Mouse (Mus musculus): ENCODE measurements around the gene Fgfr2. TPM values are rescaled to one million over a fixed set of nuclear protein-coding genes. Genes with fewer than 3 reads are reported as not detected.

The Fgfr2 gene
- total and polyA plus RNA-seq, 2 experiments from 2014 or later, result 12.1 to 32.6 TPM

GRCm38 (mm10) chr7:132722401-132723370 lies 400.5 kb downstream of the Fgfr2 start:
- Histone ChIP-seq H3K9ac (replicated peaks; ENCODE audit: low read length, poor library complexity, severe bottlenecking) (no peak overlapping the region), H3K27me3 (ENCODE audit: insufficient read depth, low read length) (no peaks in the 10 kb centered on the region), H3K9me3 (ENCODE audit: low read length) (no peaks in the 10 kb centered on the region), H3K4me3 (ENCODE audit: low read depth, low read length) (no peak overlapping the region), H3K4me1 (ENCODE audit: insufficient read depth, low read length) (no peaks in the 10 kb centered on the region), H3K27ac (ENCODE audit: low read depth, low read length) (no peak overlapping the region), H3K36me3 (ENCODE audit: insufficient read depth, low read length) (no peaks in the 10 kb centered on the region), H3K4me2 (ENCODE audit: low read depth, low read length, poor library complexity, severe bottlenecking) (no peak overlapping the region)
- WGBS, result 92% methylated on average over 12 of the region's 12 CpGs
- TF ChIP-seq CTCF (IDR thresholded peaks at IDR 0.05), result no peak
- no peak for DNase-seq (ENCODE audit: low spot score)
- no peak for ATAC-seq (ENCODE audit: low FRiP score)

GRCm38 (mm10) chr7:132720562-132720961 lies 402.6 kb downstream of the Fgfr2 start:
- no peaks in the 10 kb centered on the region for H3K4me1 ChIP-seq (ENCODE audit: insufficient read depth, low read length)
- peak; percentile 53 for DNase-seq (ENCODE audit: low spot score)
- H3K27ac ChIP-seq (ENCODE audit: low read depth, low read length), result no peak overlapping the region
- no peak overlapping the region for H3K4me2 ChIP-seq (ENCODE audit: low read depth, low read length, poor library complexity, severe bottlenecking)
- WGBS, result 67% methylated on average over 8 of the region's 8 CpGs
- no peaks in the 10 kb centered on the region for H3K9me3 ChIP-seq (ENCODE audit: low read length)
- no peak for TF ChIP-seq CTCF (IDR thresholded peaks at IDR 0.05)
- peak; percentile 25; the same call in 1 of the 2 replicates for ATAC-seq (ENCODE audit: low FRiP score)
- no peak overlapping the region for H3K9ac ChIP-seq (replicated peaks; ENCODE audit: low read length, poor library complexity, severe bottlenecking)
- H3K4me3 ChIP-seq (ENCODE audit: low read depth, low read length), result no peak overlapping the region
- H3K27me3 ChIP-seq (ENCODE audit: insufficient read depth, low read length), result no peaks in the 10 kb centered on the region
- H3K36me3 ChIP-seq (ENCODE audit: insufficient read depth, low read length), result no peaks in the 10 kb centered on the region

- no peak for DNase-seq (ENCODE audit: low spot score)
- ATAC-seq (ENCODE audit: low FRiP score), result no peak
- Histone ChIP-seq H3K27ac (ENCODE audit: low read depth, low read length) (no peak overlapping the region), H3K36me3 (ENCODE audit: insufficient read depth, low read length) (no peaks in the 10 kb centered on the region), H3K27me3 (ENCODE audit: insufficient read depth, low read length) (no peaks in the 10 kb centered on the region), H3K9ac (replicated peaks; ENCODE audit: low read length, poor library complexity, severe bottlenecking) (no peak overlapping the region), H3K4me3 (ENCODE audit: low read depth, low read length) (no peak overlapping the region), H3K4me2 (ENCODE audit: low read depth, low read length, poor library complexity, severe bottlenecking) (no peak overlapping the region), H3K4me1 (ENCODE audit: insufficient read depth, low read length) (peaks cover 5% of the 10 kb centered on the region), H3K9me3 (ENCODE audit: low read length) (no peaks in the 10 kb centered on the region)
- WGBS, result 89% methylated on average over 4 of the region's 4 CpGs
- TF ChIP-seq CTCF (IDR thresholded peaks at IDR 0.05), result no peak
Observed at GRCm38 (mm10) chr7:132719570-132719969, 403.6 kb downstream of the Fgfr2 start.

- 99% methylated on average over 4 of the region's 4 CpGs for WGBS
- Histone ChIP-seq H3K27ac (ENCODE audit: low read depth, low read length) (no peak overlapping the region), H3K9ac (replicated peaks; ENCODE audit: low read length, poor library complexity, severe bottlenecking) (no peak overlapping the region), H3K27me3 (ENCODE audit: insufficient read depth, low read length) (no peaks in the 10 kb centered on the region), H3K4me2 (ENCODE audit: low read depth, low read length, poor library complexity, severe bottlenecking) (no peak overlapping the region), H3K9me3 (ENCODE audit: low read length) (no peaks in the 10 kb centered on the region), H3K4me3 (ENCODE audit: low read depth, low read length) (no peak overlapping the region), H3K4me1 (ENCODE audit: insufficient read depth, low read length) (peaks cover 8% of the 10 kb centered on the region), H3K36me3 (ENCODE audit: insufficient read depth, low read length) (no peaks in the 10 kb centered on the region)
- no peak for ATAC-seq (ENCODE audit: low FRiP score)
- no peak for TF ChIP-seq CTCF (IDR thresholded peaks at IDR 0.05)
- DNase-seq (ENCODE audit: low spot score), result no peak
Observed at GRCm38 (mm10) chr7:132715259-132715658, 407.9 kb downstream of the Fgfr2 start.

GRCm38 (mm10) chr7:132714236-132714923 lies 408.8 kb downstream of the Fgfr2 start:
- no peaks in the 10 kb centered on the region for H3K9me3 ChIP-seq (ENCODE audit: low read length)
- WGBS, result 32% methylated on average over 6 of the region's 6 CpGs
- DNase-seq (ENCODE audit: low spot score), result peak; percentile 72
- peak; percentile 47; the same call in 1 of the 2 replicates for ATAC-seq (ENCODE audit: low FRiP score)
- peak overlapping the region; percentile 67 for H3K27ac ChIP-seq (ENCODE audit: low read depth, low read length)
- no peaks in the 10 kb centered on the region for H3K27me3 ChIP-seq (ENCODE audit: insufficient read depth, low read length)
- H3K4me2 ChIP-seq (ENCODE audit: low read depth, low read length, poor library complexity, severe bottlenecking), result no peak overlapping the region
- H3K4me3 ChIP-seq (ENCODE audit: low read depth, low read length), result no peak overlapping the region
- no peaks in the 10 kb centered on the region for H3K36me3 ChIP-seq (ENCODE audit: insufficient read depth, low read length)
- TF ChIP-seq CTCF (IDR thresholded peaks at IDR 0.05), result no peak
- peaks cover 8% of the 10 kb centered on the region for H3K4me1 ChIP-seq (ENCODE audit: insufficient read depth, low read length)
- H3K9ac ChIP-seq (replicated peaks; ENCODE audit: low read length, poor library complexity, severe bottlenecking), result no peak overlapping the region

All from midbrain, postnatal 0 days (tissue).